Mouse (Mus musculus) C2C12 (cell line): Measurements from ENCODE around the gene Mrtfa. TPM values are rescaled to one million over a fixed set of nuclear protein-coding genes. Genes with fewer than 3 reads are reported as not detected.

Experiments
- H3K27me3 ChIP-seq: one replicate; pipeline ENCODE4 v1.6.1; 2011; ENCODE audit not compliant: control insufficient read depth, insufficient read depth, insufficient read length
- H3K36me3 ChIP-seq: one replicate; pipeline ENCODE4 v1.6.1; 2011; ENCODE audit not compliant: control insufficient read depth, insufficient read depth
- H3K4me3 ChIP-seq: one replicate; pipeline ENCODE4 v1.5.1; 2011; ENCODE audit warnings: mild to moderate bottlenecking, control low read depth; ENCODE audit not compliant: poor library complexity, insufficient read depth, severe bottlenecking
- H3K79me2 ChIP-seq: one replicate; pipeline ENCODE4 v1.6.1; 2011; ENCODE audit not compliant: control insufficient read depth, insufficient read depth
- H3K79me3 ChIP-seq: one replicate; pipeline ENCODE4 v1.6.1; 2011; ENCODE audit warnings: low read depth, control low read depth
- H3ac ChIP-seq: one replicate; pipeline ENCODE3; 2011; ENCODE audit warnings: low read depth; ENCODE audit not compliant: control insufficient read depth, insufficient read length
- CEBPB ChIP-seq: IDR thresholded peaks from one replicate; pipeline ENCODE4 v1.6.1; 2011; ENCODE audit warnings: low read depth, mild to moderate bottlenecking, control low read depth, moderate library complexity
- CTCF ChIP-seq: IDR thresholded peaks from one replicate; pipeline ENCODE4 v1.5.1; 2011; ENCODE audit not compliant: control insufficient read depth, insufficient read depth, insufficient read length
- FOSL1 ChIP-seq: IDR thresholded peaks from one replicate; pipeline ENCODE4 v1.8.0; 2011; ENCODE audit warnings: mild to moderate bottlenecking, low read length; ENCODE audit not compliant: poor library complexity, insufficient read depth, severe bottlenecking
- MAX ChIP-seq: IDR thresholded peaks from one replicate; pipeline ENCODE4 v1.6.1; 2011; ENCODE audit warnings: mild to moderate bottlenecking, control low read depth
- MYOD1 ChIP-seq: IDR thresholded peaks from one replicate; pipeline ENCODE4 v1.6.1; 2011; ENCODE audit warnings: low read depth; ENCODE audit not compliant: control insufficient read depth, insufficient read length
- MYOG ChIP-seq: IDR thresholded peaks from one replicate; pipeline ENCODE4 v1.6.1; 2011; ENCODE audit not compliant: control insufficient read depth, insufficient read length; ENCODE audit errors: extremely low read depth
- USF1 ChIP-seq: IDR thresholded peaks from one replicate; pipeline ENCODE4 v1.6.1; 2011; ENCODE audit warnings: low read depth, mild to moderate bottlenecking, control low read depth, moderate library complexity
- polyA plus RNA-seq: library from polyadenylated mRNA; unstranded; fragments of >200 nt; fragmentation: generic; extraction: Trizol; gene quantifications from one replicate; pipeline ENCODE4 v1.2.1, GENCODE M21; 2012; ENCODE audit warnings: missing spikeins

Mrtfa gene
- polyA plus RNA-seq, 1 experiment = 42.2 TPM

DNA sequence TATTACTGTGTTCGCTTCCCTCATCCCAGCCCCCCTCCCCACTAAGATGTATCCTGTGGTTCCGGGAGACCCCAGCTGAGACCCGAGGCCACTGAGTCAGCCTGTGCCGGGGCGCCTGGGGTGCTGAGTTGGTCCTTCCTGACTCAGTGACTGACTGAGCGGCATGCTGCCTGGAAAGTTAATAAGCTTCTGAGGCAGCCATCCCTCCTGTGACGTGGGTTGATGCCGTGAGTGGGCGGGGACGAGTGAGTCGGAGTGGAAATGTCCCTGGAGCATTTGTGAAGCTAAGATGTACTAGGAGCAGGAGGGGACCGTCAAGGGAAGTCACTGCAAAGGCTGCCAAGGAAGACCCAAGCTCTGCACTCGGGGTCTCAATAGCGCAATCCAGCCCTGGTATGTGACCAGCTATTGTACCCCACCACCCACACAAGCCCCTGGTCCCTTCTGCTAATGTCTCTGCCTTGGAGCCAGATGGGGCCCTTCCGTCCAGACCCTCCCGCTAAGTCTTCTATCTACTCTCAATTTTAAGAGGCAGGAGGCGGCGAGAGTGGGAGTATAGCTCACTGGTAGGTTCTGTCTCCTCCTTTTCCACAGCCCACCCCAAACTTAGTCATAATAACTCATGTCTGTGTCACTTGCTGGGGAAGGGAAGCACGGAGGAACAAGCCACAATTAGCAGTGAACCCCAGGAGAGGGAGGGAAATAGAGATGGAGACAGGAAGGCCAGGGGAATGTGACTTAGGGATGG is 26.5 kb upstream of the Mrtfa start:
- Histone ChIP-seq H3K4me3 (no peak overlapping the region), H3ac (peak overlapping the region; percentile 0), H3K79me2 (no peaks in the 10 kb centered on the region), H3K36me3 (no peaks in the 10 kb centered on the region), H3K79me3 (no peaks in the 10 kb centered on the region), H3K27me3 (no peaks in the 10 kb centered on the region)
- no peak for TF ChIP-seq CTCF
- no peak for TF ChIP-seq USF1
- TF ChIP-seq MYOD1 = no peak
- no peak for TF ChIP-seq MAX
- no peak for TF ChIP-seq FOSL1
- no peak for TF ChIP-seq MYOG
- no peak for TF ChIP-seq CEBPB

DNA sequence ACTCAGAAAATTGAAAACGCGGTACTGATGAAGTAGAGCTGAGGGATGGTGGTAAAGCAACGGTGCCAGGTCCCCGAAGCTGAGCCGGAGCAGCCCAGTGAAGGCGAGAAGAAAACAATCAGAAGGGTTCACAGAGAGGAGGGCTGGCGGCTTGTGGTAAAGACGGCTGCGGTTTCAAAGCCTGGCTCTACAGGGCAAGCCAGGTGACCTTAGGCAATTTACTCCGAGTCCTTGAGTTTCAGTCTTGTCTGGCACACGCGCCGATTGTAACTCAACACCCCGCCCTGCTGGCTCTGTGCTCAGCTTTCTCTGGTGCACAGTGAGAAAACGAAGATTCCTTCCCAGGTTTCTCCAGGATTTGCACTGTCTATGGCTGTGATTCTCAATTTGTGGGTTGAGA is 22.4 kb upstream of the Mrtfa start:
- Histone ChIP-seq H3K27me3 (no peaks in the 10 kb centered on the region), H3K79me3 (no peaks in the 10 kb centered on the region), H3K79me2 (no peaks in the 10 kb centered on the region), H3K4me3 (no peak overlapping the region), H3K36me3 (no peaks in the 10 kb centered on the region), H3ac (no peak overlapping the region)
- TF ChIP-seq MYOD1 (peak; percentile 8), USF1 (no peak), CTCF (no peak)

DNA sequence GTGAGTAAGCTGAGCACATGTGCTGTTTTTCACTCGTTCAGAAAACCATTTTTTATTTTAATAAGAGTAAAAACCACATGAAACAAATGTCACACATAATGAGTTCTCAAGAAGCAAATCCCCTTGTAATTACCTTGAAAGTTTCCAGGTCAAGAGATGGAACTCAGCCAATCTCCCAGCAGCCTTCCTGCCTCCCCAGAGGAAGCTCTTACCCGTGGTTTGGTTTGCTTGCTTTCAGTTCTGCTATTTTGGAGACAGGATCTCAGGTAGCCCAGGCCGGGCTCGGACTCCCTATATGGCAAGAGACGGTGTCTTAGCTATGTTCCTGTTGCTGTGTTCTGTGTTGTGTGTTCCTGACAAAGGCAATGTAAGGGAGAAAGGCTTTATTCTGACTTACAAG is 19.9 kb upstream of the Mrtfa start:
- Histone ChIP-seq H3K79me3 (no peaks in the 10 kb centered on the region), H3K27me3 (no peaks in the 10 kb centered on the region), H3K36me3 (no peaks in the 10 kb centered on the region), H3K4me3 (no peak overlapping the region), H3ac (no peak overlapping the region), H3K79me2 (no peaks in the 10 kb centered on the region)
- TF ChIP-seq MAX = no peak
- TF ChIP-seq FOSL1 = no peak
- TF ChIP-seq MYOD1 = no peak
- TF ChIP-seq MYOG = no peak
- no peak for TF ChIP-seq USF1
- TF ChIP-seq CEBPB = no peak
- no peak for TF ChIP-seq CTCF

DNA sequence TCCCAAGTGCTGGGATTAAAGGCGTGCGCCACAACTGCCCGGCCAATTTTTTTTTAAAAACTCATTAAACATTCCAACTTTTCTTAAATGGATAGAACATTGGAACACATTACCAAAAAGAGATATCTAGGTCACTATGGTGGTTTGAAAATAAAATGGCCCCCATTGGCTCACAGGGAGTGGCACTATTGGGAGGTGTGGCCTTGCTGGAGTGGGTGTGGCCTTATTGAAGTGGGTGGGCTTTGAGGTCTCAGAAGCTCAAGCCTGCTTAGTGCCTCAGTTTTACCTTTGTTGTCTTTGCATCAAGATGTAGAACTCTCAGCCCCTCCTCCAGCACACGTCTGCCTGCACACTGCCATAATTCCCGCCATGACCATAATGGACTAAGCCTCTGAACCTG is 11.9 kb upstream of the Mrtfa start:
- no peak overlapping the region for H3K4me3 ChIP-seq
- no peaks in the 10 kb centered on the region for H3K36me3 ChIP-seq
- H3K27me3 ChIP-seq = no peaks in the 10 kb centered on the region
- H3K79me3 ChIP-seq = no peaks in the 10 kb centered on the region
- no peak overlapping the region for H3ac ChIP-seq
- H3K79me2 ChIP-seq = no peaks in the 10 kb centered on the region
- TF ChIP-seq MYOG (no peak), CTCF (no peak), USF1 (no peak), MYOD1 (no peak), CEBPB (no peak), FOSL1 (no peak), MAX (no peak)

DNA sequence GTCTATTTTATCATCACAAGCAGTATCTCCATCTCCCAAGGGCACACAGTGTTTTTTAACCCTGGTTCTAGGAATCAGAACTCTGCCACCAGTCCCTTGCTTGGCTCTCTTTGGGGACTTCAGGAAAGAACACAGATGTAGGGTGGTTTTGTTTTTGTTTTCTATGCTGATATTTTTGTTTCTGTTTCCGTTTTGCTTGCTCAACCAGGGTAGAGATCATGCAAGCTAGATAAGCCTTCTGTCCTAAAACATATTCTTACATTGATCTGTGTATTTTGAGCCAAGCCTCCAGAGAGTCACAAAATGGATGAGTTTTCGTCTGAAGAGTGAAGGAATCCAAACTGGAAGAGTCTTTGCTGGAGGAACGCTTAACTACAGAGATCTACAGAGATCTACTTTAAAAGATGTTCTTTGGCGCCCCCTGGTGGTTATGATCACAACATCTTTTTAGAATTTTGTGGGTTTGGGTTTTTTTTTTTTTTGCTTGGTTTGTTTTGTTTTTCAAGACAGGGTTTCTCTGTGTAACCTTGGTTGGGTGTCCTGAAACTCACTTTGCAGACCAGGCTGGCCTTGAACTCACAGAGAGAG is 8.9 kb upstream of the Mrtfa start:
- Histone ChIP-seq H3K27me3 (no peaks in the 10 kb centered on the region), H3K4me3 (no peak overlapping the region), H3K79me2 (no peaks in the 10 kb centered on the region), H3K79me3 (no peaks in the 10 kb centered on the region), H3K36me3 (no peaks in the 10 kb centered on the region), H3ac (no peak overlapping the region)
- TF ChIP-seq USF1 = no peak
- no peak for TF ChIP-seq MAX

DNA sequence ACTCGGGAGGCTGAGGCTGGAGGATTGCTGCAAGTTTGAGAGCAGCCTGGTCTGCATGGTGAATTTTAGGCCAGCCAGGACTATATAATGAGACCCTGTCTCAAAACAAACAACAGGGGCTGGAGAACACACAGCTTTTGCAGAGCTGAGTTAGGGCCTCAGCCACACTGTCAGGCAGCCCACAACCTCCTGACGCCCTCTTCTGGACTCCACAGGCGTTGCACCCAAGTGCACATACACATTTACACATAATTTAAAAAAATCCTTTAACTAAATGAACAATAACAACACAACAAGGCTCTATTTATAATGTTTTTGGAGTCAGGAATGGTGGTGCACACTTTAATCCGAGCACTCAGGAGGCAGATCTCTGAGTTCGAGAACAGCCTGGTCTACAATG is 7.9 kb upstream of the Mrtfa start:
- no peaks in the 10 kb centered on the region for H3K79me3 ChIP-seq
- H3K27me3 ChIP-seq = no peaks in the 10 kb centered on the region
- H3K36me3 ChIP-seq = no peaks in the 10 kb centered on the region
- H3ac ChIP-seq = no peak overlapping the region
- no peak overlapping the region for H3K4me3 ChIP-seq
- TF ChIP-seq CTCF = no peak
- TF ChIP-seq CEBPB = no peak
- TF ChIP-seq MYOD1 = no peak
- TF ChIP-seq USF1 = no peak
- TF ChIP-seq FOSL1 = no peak
- no peak for TF ChIP-seq MYOG
- TF ChIP-seq MAX = no peak
- H3K79me2 ChIP-seq = no peaks in the 10 kb centered on the region
